Mouse (Mus musculus) stomach, embryonic 15.5 days (tissue): ENCODE results near the gene Ruvbl2. TPM values are rescaled to one million over a fixed set of nuclear protein-coding genes. Genes with fewer than 3 reads are reported as not detected.
A peak's percentile ranks its signal among the peaks of the same experiment; 100 is the strongest.

Source experiments
- ATAC-seq: fragments of 200-750 bp; cut with Nextera tagmentation; 2 replicates; pipeline ENCODE4 v1.8.0; 2017; ENCODE audit warnings: low read depth, moderate number of reproducible peaks, moderate TSS enrichment; ENCODE audit not compliant: insufficient read depth, low FRiP score
- H3K27ac ChIP-seq: fragments of 300-500 bp; sonication (generic); 2 replicates; pipeline ENCODE4 v1.5.1; 2015; ENCODE audit warnings: mild to moderate bottlenecking, inconsistent platforms
- H3K27me3 ChIP-seq: fragments of 300-500 bp; sonication (generic); replicated peaks from 2 replicates; pipeline ENCODE4 v1.6.1; 2015; ENCODE audit warnings: inconsistent platforms
- H3K36me3 ChIP-seq: fragments of 300-500 bp; sonication (generic); 2 replicates; pipeline ENCODE4 v1.6.1; 2015; ENCODE audit warnings: inconsistent platforms
- H3K4me1 ChIP-seq: fragments of 300-500 bp; sonication (generic); 2 replicates; pipeline ENCODE4 v1.6.1; 2015; ENCODE audit warnings: inconsistent platforms
- H3K4me2 ChIP-seq: fragments of 300-500 bp; sonication (generic); 2 replicates; pipeline ENCODE4 v1.6.1; 2015; ENCODE audit warnings: mild to moderate bottlenecking, inconsistent platforms
- H3K4me3 ChIP-seq: fragments of 300-500 bp; sonication (generic); replicated peaks from 2 replicates; pipeline ENCODE4 v1.5.1; 2015; ENCODE audit warnings: inconsistent platforms
- H3K9ac ChIP-seq: fragments of 300-500 bp; sonication (generic); 2 replicates; pipeline ENCODE4 v1.6.1; 2015; ENCODE audit warnings: inconsistent platforms
- H3K9me3 ChIP-seq: fragments of 300-500 bp; sonication (generic); 2 replicates; pipeline ENCODE4 v1.6.1; 2016; ENCODE audit warnings: inconsistent platforms
- WGBS: fragments of 180-500 bp; shearing (Covaris S2); methylation state at CpG from one replicate; pipeline ENCODE4 v1.1.7; 2015; 5-methylcytosine and 5-hydroxymethylcytosine counted together
- polyA plus RNA-seq: library from polyadenylated mRNA; unstranded; fragments of >200 nt; fragmentation: Nextera tagmentation; extraction: Ambion mirVana; gene quantifications from 2 replicates; pipeline ENCODE4 v1.2.1, GENCODE M21; 2015

Ruvbl2 gene
- polyA plus RNA-seq, 1 experiment from 2014 or later, result 127 TPM

DNA sequence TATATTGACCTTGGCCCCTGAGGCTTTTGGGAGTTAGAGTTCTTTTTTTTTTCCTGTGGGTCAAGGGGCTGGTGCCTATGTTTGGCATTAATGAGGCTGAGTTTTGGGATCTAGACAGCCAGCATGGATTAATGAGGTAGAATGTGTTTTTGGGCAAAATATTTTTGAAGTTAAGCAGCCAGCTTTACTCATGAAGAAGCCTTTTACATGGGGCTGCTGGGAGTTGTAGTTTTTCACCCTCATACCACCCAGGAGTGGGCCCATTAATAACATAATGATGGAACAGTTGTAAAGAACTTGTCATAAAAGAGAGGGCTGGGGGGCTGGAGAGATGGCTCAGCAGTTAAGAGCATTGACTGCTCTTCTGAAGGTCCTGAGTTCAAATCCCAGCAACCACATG lies 8.7 kb upstream of the Ruvbl2 start:
- Histone ChIP-seq H3K27ac (no peak overlapping the region), H3K36me3 (peaks cover 30% of the 10 kb centered on the region; the same call in 1 of the 2 replicates), H3K9me3 (no peaks in the 10 kb centered on the region), H3K27me3 (no peaks in the 10 kb centered on the region), H3K9ac (no peak overlapping the region), H3K4me3 (no peak overlapping the region), H3K4me2 (no peak overlapping the region), H3K4me1 (0 out of 2 replicates have a peak, but pooled peaks cover 2% of the 10 kb centered on the region)
- ATAC-seq, result no peak

DNA sequence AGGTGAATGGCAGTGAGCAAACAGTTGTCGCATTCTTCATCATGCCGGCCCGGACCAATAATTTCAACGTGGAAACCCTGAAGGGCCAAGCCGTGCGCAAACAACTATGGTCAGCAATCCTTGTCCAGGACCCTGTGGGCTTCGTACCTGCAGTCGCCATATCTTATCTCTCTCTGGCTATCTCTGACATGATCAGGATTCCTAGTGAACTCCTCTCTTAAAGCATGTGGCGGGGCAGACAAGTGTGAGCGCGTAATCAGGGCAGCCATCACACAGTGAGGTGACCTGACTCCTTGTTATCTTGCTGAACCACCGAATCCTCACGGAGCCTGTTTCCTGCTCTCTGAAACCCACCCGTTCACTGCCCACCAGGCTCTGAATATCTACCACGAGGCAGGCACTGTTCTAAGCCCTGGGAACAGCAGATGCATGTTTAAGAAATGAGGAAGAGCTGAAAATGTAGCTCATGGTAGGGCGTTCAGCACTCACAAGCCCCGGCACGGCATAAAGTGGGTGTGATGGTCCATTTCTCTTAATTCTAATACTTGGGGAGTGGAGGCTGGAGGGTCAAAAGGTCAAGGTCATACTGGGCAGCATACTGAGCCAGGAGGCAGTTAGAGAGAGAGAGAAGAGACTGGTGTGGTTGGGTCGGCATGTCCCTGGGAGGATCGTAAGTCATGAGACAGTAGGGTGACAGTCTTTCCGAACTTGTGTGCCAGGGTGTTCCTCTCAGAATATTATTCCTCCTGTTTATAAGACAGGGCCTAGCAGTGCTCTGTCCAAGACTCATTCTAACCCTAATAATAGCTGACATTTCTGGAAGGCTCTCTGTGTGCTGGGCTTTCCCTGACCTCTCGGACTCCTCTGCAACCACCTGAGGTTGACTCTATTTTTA lies 5.9 kb upstream of the Ruvbl2 start:
- no peak overlapping the region for H3K9ac ChIP-seq
- no peaks in the 10 kb centered on the region for H3K27me3 ChIP-seq
- H3K4me1 ChIP-seq, result 0 out of 2 replicates have a peak, but pooled peaks cover 2% of the 10 kb centered on the region
- ATAC-seq, result no peak
- no peak overlapping the region for H3K27ac ChIP-seq
- peaks cover 28% of the 10 kb centered on the region for H3K36me3 ChIP-seq
- no peaks in the 10 kb centered on the region for H3K9me3 ChIP-seq
- 75% methylated on average over 22 of the region's 22 CpGs for WGBS
- no peak overlapping the region for H3K4me3 ChIP-seq
- no peak overlapping the region for H3K4me2 ChIP-seq

GRCm38 (mm10) chr7:45437046-45437445 lies 850 bp downstream of the Ruvbl2 start:
- H3K4me2 ChIP-seq, result no peak overlapping the region

GRCm38 (mm10) chr7:45436444-45436843 lies 1.5 kb downstream of the Ruvbl2 start:
- H3K4me2 ChIP-seq, result 0 out of 2 replicates have a peak overlapping the region, but pooled peaks have one; percentile 15
- ATAC-seq, result no peak
- no peak overlapping the region for H3K27ac ChIP-seq
- H3K4me1 ChIP-seq, result peaks cover 39% of the 10 kb centered on the region
- no peaks in the 10 kb centered on the region for H3K27me3 ChIP-seq
- peaks cover 13% of the 10 kb centered on the region; the same call in 1 of the 2 replicates for H3K36me3 ChIP-seq
- WGBS, result 89% methylated on average over 5 of the region's 5 CpGs
- no peak overlapping the region for H3K9ac ChIP-seq
- no peak overlapping the region for H3K4me3 ChIP-seq
- H3K9me3 ChIP-seq, result no peaks in the 10 kb centered on the region

More at GRCm38 (mm10) chr7:45437046-45437445, 850 bp downstream of the Ruvbl2 start:
- Histone ChIP-seq H3K9ac (no peak overlapping the region), H3K4me1 (peaks cover 39% of the 10 kb centered on the region), H3K27ac (no peak overlapping the region), H3K9me3 (no peaks in the 10 kb centered on the region), H3K4me3 (no peak overlapping the region), H3K36me3 (peaks cover 10% of the 10 kb centered on the region; the same call in 1 of the 2 replicates), H3K27me3 (no peaks in the 10 kb centered on the region)
- no peak for ATAC-seq
- WGBS, result 42% methylated on average over 6 of the region's 6 CpGs

DNA sequence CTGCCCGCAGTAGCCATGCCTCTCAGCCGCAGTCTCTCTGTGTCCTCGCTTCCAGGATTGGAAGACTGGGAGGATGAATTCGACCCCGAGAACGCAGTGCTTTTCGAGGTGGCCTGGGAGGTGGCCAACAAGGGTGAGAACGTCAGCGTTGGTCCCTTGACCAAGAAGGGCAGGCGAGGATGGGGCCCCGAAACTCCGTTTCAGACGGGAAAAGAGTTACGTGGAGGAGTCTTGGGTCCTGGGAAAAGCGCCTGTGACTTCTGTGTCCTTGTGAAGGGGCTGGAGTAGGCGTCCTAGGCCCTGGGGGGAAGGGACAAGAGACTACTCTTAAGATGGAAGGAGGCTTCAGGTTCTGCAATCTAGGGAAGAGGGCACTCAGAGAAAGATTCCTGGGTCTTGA lies 2.9 kb downstream of the Ruvbl2 start:
- Histone ChIP-seq H3K4me1 (peaks cover 39% of the 10 kb centered on the region), H3K36me3 (peaks cover 19% of the 10 kb centered on the region), H3K4me2 (peak overlapping the region; percentile 73), H3K4me3 (peak overlapping the region; percentile 89), H3K27me3 (no peaks in the 10 kb centered on the region), H3K9ac (peak overlapping the region; percentile 79), H3K9me3 (no peaks in the 10 kb centered on the region), H3K27ac (peak overlapping the region; percentile 74)
- no peak for ATAC-seq
- 2% methylated on average over 16 of the region's 16 CpGs for WGBS

- Histone ChIP-seq H3K4me2 (peak within 1 kb of the TSS; percentile 85), H3K4me3 (peak within 1 kb of the TSS; percentile 89), H3K36me3 (peaks cover 16% of the 10 kb centered on the region), H3K4me1 (peaks cover 39% of the 10 kb centered on the region), H3K9me3 (no peaks in the 10 kb centered on the region), H3K27me3 (no peaks in the 10 kb centered on the region), H3K9ac (peak within 1 kb of the TSS; percentile 85), H3K27ac (peak within 1 kb of the TSS; percentile 89)
- ATAC-seq, result peak; percentile 97
- WGBS, result under 1% methylated on average over 45 of the region's 45 CpGs
These were observed 3.5 kb downstream of the Ruvbl2 start, which contains the start of gene Gys1 for GRCm38 (mm10) chr7:45434203-45435015. TSS of gene Gys1 (plus strand) at chr7:45434844.

DNA sequence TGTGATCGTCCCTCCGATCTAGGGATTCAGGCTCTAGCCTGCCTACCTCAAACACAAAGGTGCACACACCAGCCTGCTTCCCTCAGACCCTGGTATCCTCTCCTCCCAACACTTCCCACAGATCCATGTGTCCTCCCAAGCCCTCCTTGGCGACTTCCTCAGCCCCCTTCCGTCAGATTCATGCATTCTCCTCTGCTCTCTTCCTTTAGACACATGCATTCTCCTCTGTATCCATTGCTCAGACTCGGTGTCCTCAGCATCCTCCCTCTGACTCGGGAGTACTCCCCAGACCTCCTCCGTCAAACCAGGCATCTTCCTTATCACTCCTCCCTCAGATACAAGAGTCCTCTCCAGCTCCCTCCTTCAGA lies 4.1 kb downstream of the Ruvbl2 start:
- peaks cover 39% of the 10 kb centered on the region for H3K4me1 ChIP-seq
- H3K36me3 ChIP-seq, result peaks cover 20% of the 10 kb centered on the region
- H3K4me2 ChIP-seq, result peak overlapping the region; percentile 85
- no peak for ATAC-seq
- WGBS, result 2% methylated on average over 7 of the region's 7 CpGs
- H3K4me3 ChIP-seq, result peak overlapping the region; percentile 89
- no peaks in the 10 kb centered on the region for H3K9me3 ChIP-seq
- no peaks in the 10 kb centered on the region for H3K27me3 ChIP-seq
- H3K9ac ChIP-seq, result peak overlapping the region; percentile 85
- peak overlapping the region; percentile 89 for H3K27ac ChIP-seq

- Histone ChIP-seq H3K36me3 (peaks cover 66% of the 10 kb centered on the region), H3K4me1 (no peaks in the 10 kb centered on the region), H3K9ac (no peak overlapping the region), H3K4me2 (no peak overlapping the region), H3K9me3 (no peaks in the 10 kb centered on the region), H3K4me3 (no peak overlapping the region), H3K27me3 (no peaks in the 10 kb centered on the region), H3K27ac (no peak overlapping the region)
- ATAC-seq, result no peak
- WGBS, result 88% methylated on average over 8 of the region's 8 CpGs
These were observed 11.3 kb downstream of the Ruvbl2 start for GRCm38 (mm10) chr7:45426556-45426955.

DNA sequence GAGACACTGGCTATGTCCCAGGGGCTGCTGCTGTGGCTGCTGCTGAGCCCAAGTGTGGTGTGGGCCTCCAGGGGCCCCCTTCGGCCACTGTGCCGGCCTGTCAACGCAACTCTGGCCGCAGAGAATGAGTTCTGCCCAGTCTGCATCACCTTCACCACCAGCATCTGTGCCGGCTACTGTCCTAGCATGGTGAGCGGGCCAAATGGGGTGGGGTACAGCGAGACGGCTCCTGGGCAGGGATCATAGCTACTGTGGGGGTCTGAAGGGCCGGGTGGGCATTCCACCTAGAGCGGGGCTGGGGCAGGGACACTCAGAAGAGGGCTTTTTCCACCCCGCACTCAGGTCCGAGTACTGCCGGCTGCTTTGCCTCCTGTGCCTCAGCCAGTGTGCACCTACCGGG lies 16.7 kb downstream of the Ruvbl2 start:
- H3K27ac ChIP-seq, result no peak overlapping the region
- H3K4me2 ChIP-seq, result no peak overlapping the region
- H3K4me3 ChIP-seq, result no peak overlapping the region
- ATAC-seq, result no peak
- 87% methylated on average over 14 of the region's 14 CpGs for WGBS
- H3K9ac ChIP-seq, result no peak overlapping the region
- peaks cover 42% of the 10 kb centered on the region for H3K36me3 ChIP-seq
- peaks cover 21% of the 10 kb centered on the region for H3K27me3 ChIP-seq
- H3K9me3 ChIP-seq, result no peaks in the 10 kb centered on the region
- peaks cover 14% of the 10 kb centered on the region for H3K4me1 ChIP-seq

- Histone ChIP-seq H3K9ac (no peak within 1 kb of the TSS), H3K36me3 (peaks cover 42% of the 10 kb centered on the region), H3K27ac (no peak within 1 kb of the TSS), H3K4me3 (no peak within 1 kb of the TSS), H3K9me3 (no peaks in the 10 kb centered on the region), H3K4me1 (peaks cover 17% of the 10 kb centered on the region), H3K4me2 (no peak within 1 kb of the TSS), H3K27me3 (peaks cover 27% of the 10 kb centered on the region)
- ATAC-seq, result no peak
- 60% methylated on average over 6 of the region's 6 CpGs for WGBS
These were observed 17.3 kb downstream of the Ruvbl2 start, which contains the start of gene Lhb for GRCm38 (mm10) chr7:45420615-45420919. TSS of gene Lhb (plus strand) at chr7:45420820.

- 0 out of 2 replicates have a peak, but pooled peaks have one; percentile 16 for ATAC-seq
- H3K27ac ChIP-seq, result no peak overlapping the region
- WGBS, result 14% methylated on average over 27 of the region's 27 CpGs
- no peak overlapping the region for H3K9ac ChIP-seq
- peaks cover 32% of the 10 kb centered on the region for H3K27me3 ChIP-seq
- peaks cover 22% of the 10 kb centered on the region for H3K4me1 ChIP-seq
- H3K36me3 ChIP-seq, result peaks cover 36% of the 10 kb centered on the region
- no peak overlapping the region for H3K4me3 ChIP-seq
- no peak overlapping the region for H3K4me2 ChIP-seq
- H3K9me3 ChIP-seq, result no peaks in the 10 kb centered on the region
These were observed 17.9 kb downstream of the Ruvbl2 start for GRCm38 (mm10) chr7:45419859-45420614.
